Mouse (Mus musculus) forebrain, embryonic 13.5 days (tissue): ENCODE measurements around the gene Olfr1349. TPM values are rescaled to one million over a fixed set of nuclear protein-coding genes. Genes with fewer than 3 reads are reported as not detected.
"Not testable (repeated sequence)": the region's sequence is repeated elsewhere in the genome, so short reads cannot be mapped to it uniquely, and the experiment has no call there.

Source experiments
- ATAC-seq: fragments of 200-750 bp; cut with Nextera tagmentation; 2 replicates; pipeline ENCODE4 v1.8.0; 2017
- H3K27ac ChIP-seq: fragments of 300-500 bp; sonication (generic); 2 replicates; pipeline ENCODE4 v1.5.1; 2015; ENCODE audit warnings: inconsistent platforms, mild to moderate bottlenecking, moderate library complexity
- H3K27me3 ChIP-seq: fragments of 300-500 bp; sonication (generic); 2 replicates; pipeline ENCODE4 v1.6.1; 2015; ENCODE audit warnings: mild to moderate bottlenecking, inconsistent platforms
- H3K36me3 ChIP-seq: fragments of 300-500 bp; sonication (generic); 2 replicates; pipeline ENCODE4 v1.6.1; 2015; ENCODE audit warnings: mild to moderate bottlenecking, inconsistent platforms; ENCODE audit not compliant: poor library complexity, severe bottlenecking
- H3K4me1 ChIP-seq: fragments of 300-500 bp; sonication (generic); 2 replicates; pipeline ENCODE4 v1.6.1; 2015; ENCODE audit warnings: inconsistent platforms
- H3K4me2 ChIP-seq: fragments of 300-500 bp; sonication (generic); 2 replicates; pipeline ENCODE4 v1.6.1; 2015; ENCODE audit warnings: inconsistent platforms, mild to moderate bottlenecking, moderate library complexity
- H3K4me3 ChIP-seq: fragments of 300-500 bp; sonication (generic); 2 replicates; pipeline ENCODE4 v1.5.1; 2015; ENCODE audit warnings: mild to moderate bottlenecking, inconsistent platforms
- H3K9ac ChIP-seq: fragments of 300-500 bp; sonication (generic); 2 replicates; pipeline ENCODE4 v1.6.1; 2015; ENCODE audit warnings: mild to moderate bottlenecking, inconsistent platforms
- H3K9me3 ChIP-seq: fragments of 300-500 bp; sonication (generic); replicated peaks from 2 replicates; pipeline ENCODE4 v1.6.1; 2016; ENCODE audit warnings: inconsistent platforms
- WGBS: fragments of 180-500 bp; shearing (Covaris S2); methylation state at CpG from one replicate; pipeline ENCODE4 v1.1.7; 2015; 5-methylcytosine and 5-hydroxymethylcytosine counted together
- polyA plus RNA-seq: library from polyadenylated mRNA; unstranded; fragments of >200 nt; fragmentation: Nextera tagmentation; extraction: Ambion mirVana; gene quantifications from 2 replicates; pipeline ENCODE4 v1.2.1, GENCODE M21; 2015

Olfr1349 gene
- polyA plus RNA-seq = not detected in 2 replicates

- Histone ChIP-seq H3K36me3 (no peaks in the 10 kb centered on the region), H3K4me1 (no peaks in the 10 kb centered on the region), H3K4me3 (no peak within 1 kb of the TSS), H3K9ac (no peak within 1 kb of the TSS), H3K27me3 (no peaks in the 10 kb centered on the region), H3K9me3 (peaks cover 31% of the 10 kb centered on the region), H3K4me2 (no peak within 1 kb of the TSS), H3K27ac (no peak within 1 kb of the TSS)
- WGBS = 88% methylated on average over 5 of the region's 5 CpGs
- no peak for ATAC-seq
Observed at GRCm38 (mm10) chr7:6522850-6523249, at the start of gene Olfr1349. TSS of gene Olfr1349 (minus strand) at chr7:6522950.

- no peak for ATAC-seq
- Histone ChIP-seq H3K4me1 (no peaks in the 10 kb centered on the region), H3K9ac (no peak within 1 kb of the TSS), H3K27ac (no peak within 1 kb of the TSS), H3K4me3 (no peak within 1 kb of the TSS), H3K27me3 (no peaks in the 10 kb centered on the region), H3K9me3 (peaks cover 31% of the 10 kb centered on the region; the same call in 1 of the 2 replicates), H3K36me3 (no peaks in the 10 kb centered on the region), H3K4me2 (no peak within 1 kb of the TSS)
Observed at GRCm38 (mm10) chr7:6564541-6564940, 41.8 kb upstream of the Olfr1349 start, which contains the start of gene Olfr1350. TSS of gene Olfr1350 (plus strand) at chr7:6564841.

DNA sequence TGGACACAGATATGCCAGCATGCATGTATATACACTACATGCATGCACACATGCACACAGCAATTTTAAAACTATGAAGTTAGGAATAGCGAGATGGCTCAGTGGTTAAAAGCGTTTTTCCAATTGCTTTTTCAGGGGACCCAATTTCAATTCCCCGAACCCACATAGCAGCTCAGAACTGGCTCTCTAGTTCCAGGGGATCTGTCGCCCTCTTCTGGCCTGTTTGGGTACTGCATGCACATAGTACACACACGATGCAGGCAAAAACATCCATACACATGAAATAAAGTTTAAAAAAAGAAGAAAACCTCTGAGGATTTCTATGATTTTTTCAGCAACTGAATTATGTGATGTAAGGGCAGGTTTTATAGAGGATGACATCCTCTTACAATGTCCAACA lies 3.4 kb upstream of the Olfr1349 start:
- Histone ChIP-seq H3K36me3 (no peaks in the 10 kb centered on the region), H3K9ac (no peak overlapping the region), H3K9me3 (peaks cover 25% of the 10 kb centered on the region), H3K4me3 (no peak overlapping the region), H3K27ac (no peak overlapping the region), H3K4me2 (no peak overlapping the region), H3K27me3 (no peaks in the 10 kb centered on the region), H3K4me1 (no peaks in the 10 kb centered on the region)
- 66% methylated on average over 5 of the region's 5 CpGs for WGBS
- no peak for ATAC-seq

DNA sequence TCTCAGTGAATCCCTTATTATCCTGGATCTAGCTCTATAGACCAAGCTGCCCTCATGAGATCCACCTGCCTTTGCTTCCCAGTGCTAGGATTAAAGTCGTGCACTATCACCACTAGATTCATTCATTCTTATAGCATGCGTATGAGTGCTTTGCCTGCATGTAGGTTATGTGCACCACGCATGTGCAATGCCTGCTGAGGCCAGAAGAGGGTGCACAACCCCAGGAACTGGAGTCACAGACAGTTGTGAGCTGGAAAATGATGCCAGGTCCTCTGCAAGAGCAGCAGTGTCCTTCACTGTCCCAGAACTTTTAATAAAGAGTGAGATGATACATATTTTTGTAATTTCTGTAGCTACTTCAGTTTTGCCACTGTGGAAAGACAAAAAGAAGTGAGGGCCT lies 2.3 kb upstream of the Olfr1349 start:
- no peak overlapping the region for H3K9ac ChIP-seq
- no peak for ATAC-seq
- WGBS = 64% methylated on average over 3 of the region's 3 CpGs
- no peaks in the 10 kb centered on the region for H3K27me3 ChIP-seq
- no peak overlapping the region for H3K4me2 ChIP-seq
- H3K36me3 ChIP-seq = no peaks in the 10 kb centered on the region
- H3K4me1 ChIP-seq = no peaks in the 10 kb centered on the region
- H3K4me3 ChIP-seq = no peak overlapping the region
- no peak overlapping the region for H3K27ac ChIP-seq
- peaks cover 29% of the 10 kb centered on the region for H3K9me3 ChIP-seq

DNA sequence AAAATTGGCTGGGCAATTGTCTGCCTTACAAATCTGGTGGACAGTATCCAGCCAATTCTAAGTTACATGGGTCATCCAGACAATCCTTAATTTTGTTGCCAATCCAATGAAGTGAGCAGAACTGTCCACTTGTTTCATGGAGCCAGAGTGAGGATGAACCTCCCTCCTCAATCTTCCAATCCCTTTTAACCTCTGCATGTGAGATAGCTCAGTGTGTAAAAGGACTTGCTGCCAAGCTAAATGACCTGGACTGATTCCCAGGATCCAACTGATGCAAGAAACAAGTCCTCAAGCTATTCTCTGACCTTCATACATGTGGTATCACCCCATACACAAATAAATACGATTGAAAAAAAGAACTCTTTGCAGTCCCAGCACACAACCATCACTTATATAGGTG lies 1.1 kb downstream of the Olfr1349 start:
- peaks cover 31% of the 10 kb centered on the region for H3K9me3 ChIP-seq
- WGBS = 35% methylated on average over 1 of the region's 1 CpGs
- H3K36me3 ChIP-seq = no peaks in the 10 kb centered on the region
- H3K9ac ChIP-seq = no peak overlapping the region
- H3K4me1 ChIP-seq = no peaks in the 10 kb centered on the region
- no peaks in the 10 kb centered on the region for H3K27me3 ChIP-seq
- H3K27ac ChIP-seq = no peak overlapping the region
- ATAC-seq = no peak
- H3K4me2 ChIP-seq = no peak overlapping the region
- H3K4me3 ChIP-seq = no peak overlapping the region

DNA sequence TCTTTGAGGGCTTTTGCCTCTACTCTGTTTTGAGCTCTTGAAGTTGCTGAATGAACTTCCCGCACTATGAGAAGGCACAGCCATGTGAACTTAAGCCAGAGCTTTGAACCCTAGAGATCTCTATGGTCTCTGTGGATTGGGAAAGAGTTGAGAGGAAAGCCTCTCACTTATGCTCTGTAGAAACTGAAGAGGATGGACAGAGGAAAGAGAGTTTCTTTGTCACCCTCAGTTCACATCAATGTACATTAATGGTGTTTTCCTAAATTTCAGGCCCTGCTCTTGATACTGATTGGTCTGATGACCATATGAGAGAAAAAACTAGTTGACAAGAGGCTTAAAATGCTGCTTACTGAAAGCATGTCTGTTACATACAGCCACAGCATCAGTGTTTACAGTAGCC lies 14.1 kb downstream of the Olfr1349 start, which contains the start of gene Olfr1348:
TSS of gene Olfr1348 (minus strand) at position 101 of the 400 bp plus-strand sequence.
- Histone ChIP-seq H3K36me3 (no peaks in the 10 kb centered on the region), H3K4me3 (no peak within 1 kb of the TSS), H3K9ac (no peak within 1 kb of the TSS), H3K4me2 (no peak within 1 kb of the TSS), H3K4me1 (no peaks in the 10 kb centered on the region), H3K27me3 (no peaks in the 10 kb centered on the region), H3K9me3 (peaks cover 6% of the 10 kb centered on the region), H3K27ac (no peak within 1 kb of the TSS)
- no peak for ATAC-seq
- 87% methylated on average over 1 of the region's 1 CpGs for WGBS

- Histone ChIP-seq H3K4me3 (no peak within 1 kb of the TSS), H3K9me3 (peaks cover 2% of the 10 kb centered on the region; the same call in 1 of the 2 replicates), H3K9ac (no peak within 1 kb of the TSS), H3K4me2 (no peak within 1 kb of the TSS), H3K4me1 (no peaks in the 10 kb centered on the region), H3K27me3 (no peaks in the 10 kb centered on the region), H3K27ac (no peak within 1 kb of the TSS), H3K36me3 (no peaks in the 10 kb centered on the region)
- 43% methylated on average over 1 of the region's 1 CpGs for WGBS
- ATAC-seq = no peak
Observed at GRCm38 (mm10) chr7:6499655-6500054, 23.1 kb downstream of the Olfr1349 start, which contains the start of gene Olfr1347. TSS of gene Olfr1347 (minus strand) at chr7:6499755.

DNA sequence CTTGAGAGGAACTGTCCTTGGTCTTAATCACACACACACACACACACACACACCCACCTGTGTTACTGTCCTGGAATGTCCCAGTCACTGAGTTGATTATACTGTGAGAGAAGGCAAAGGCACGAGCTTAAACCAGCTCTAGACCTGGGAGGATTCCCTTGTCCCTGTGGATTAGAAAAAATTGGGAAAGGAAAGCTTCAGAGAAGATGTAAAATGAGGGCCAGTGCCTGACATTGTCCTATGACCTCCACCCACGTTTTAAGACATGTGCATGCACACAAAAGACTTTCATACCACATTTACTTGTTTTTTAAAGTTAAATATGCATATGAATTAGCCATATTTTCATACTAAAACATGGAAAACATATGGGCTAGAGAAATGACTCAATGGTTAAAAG lies 35.9 kb downstream of the Olfr1349 start, which contains the start of gene Olfr5:
TSS of gene Olfr5 (minus strand) at position 101 of the 400 bp plus-strand sequence.
- 31% methylated on average over 2 of the region's 2 CpGs for WGBS
- no peak within 1 kb of the TSS for H3K4me3 ChIP-seq
- no peaks in the 10 kb centered on the region for H3K4me1 ChIP-seq
- H3K9me3 ChIP-seq = peaks cover 4% of the 10 kb centered on the region; the same call in 1 of the 2 replicates
- H3K27me3 ChIP-seq = no peaks in the 10 kb centered on the region
- no peak for ATAC-seq
- no peak within 1 kb of the TSS for H3K9ac ChIP-seq
- no peak within 1 kb of the TSS for H3K27ac ChIP-seq
- H3K36me3 ChIP-seq = no peaks in the 10 kb centered on the region
- H3K4me2 ChIP-seq = no peak within 1 kb of the TSS

GRCm38 (mm10) chr7:6477633-6478032 lies 45.1 kb downstream of the Olfr1349 start:
- not testable (repeated sequence) for H3K36me3 ChIP-seq, H3K27ac ChIP-seq, ATAC-seq, H3K4me1 ChIP-seq, H3K27me3 ChIP-seq, H3K9ac ChIP-seq, H3K4me2 ChIP-seq, H3K4me3 ChIP-seq
- peaks cover 15% of the 10 kb centered on the region for H3K9me3 ChIP-seq
- WGBS = 83% methylated on average over 2 of the region's 2 CpGs

DNA sequence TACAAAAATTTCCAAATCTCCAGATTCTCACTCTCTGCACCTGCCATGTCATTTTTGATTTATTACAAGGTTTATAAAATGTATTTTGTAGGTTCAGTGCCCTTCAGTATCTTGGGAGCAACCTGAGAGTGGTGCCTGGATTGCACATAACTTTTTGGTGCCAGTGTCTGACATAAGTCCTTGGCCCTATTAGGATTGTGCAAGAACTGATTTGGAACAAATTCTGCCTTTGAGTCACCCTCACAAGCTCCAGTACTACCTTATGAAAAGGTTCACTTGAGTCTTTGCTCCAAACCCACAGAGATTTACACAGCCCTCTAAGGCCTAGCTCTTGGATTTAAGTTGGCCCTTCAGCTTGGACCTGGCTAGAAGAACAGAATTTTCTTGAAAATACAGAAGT lies 55.8 kb downstream of the Olfr1349 start, which contains the start of gene Olfr1346:
TSS of gene Olfr1346 (plus strand) at position 151 of the 400 bp plus-strand sequence.
- Histone ChIP-seq H3K27me3 (no peaks in the 10 kb centered on the region), H3K4me2 (no peak within 1 kb of the TSS), H3K36me3 (no peaks in the 10 kb centered on the region), H3K9ac (no peak within 1 kb of the TSS), H3K4me1 (no peaks in the 10 kb centered on the region), H3K27ac (no peak within 1 kb of the TSS), H3K4me3 (no peak within 1 kb of the TSS), H3K9me3 (no peaks in the 10 kb centered on the region; the same call in 1 of the 2 replicates)
- ATAC-seq = no peak

Other genes with a start within 250 kb of the Olfr1349 start
- gene Zfp667, start 236.4 kb downstream of the Olfr1349 start, polyA plus RNA-seq = 14.8 and 16.5 TPM in 2 replicates
- 9.2 and 9.9 TPM in 2 replicates for gene Zfp583, start 191.7 kb downstream of the Olfr1349 start, polyA plus RNA-seq
- gene Gm3854, start 179.2 kb downstream of the Olfr1349 start, polyA plus RNA-seq = 4.1 and 4.9 TPM in 2 replicates
- 3.3 TPM in 2 replicates for gene Zfp78, start 159.7 kb downstream of the Olfr1349 start, polyA plus RNA-seq
- 12.4 and 13.7 TPM in 2 replicates for gene Zfp28, start 139.7 kb downstream of the Olfr1349 start, polyA plus RNA-seq
- gene Smim17, start 124.2 kb downstream of the Olfr1349 start, polyA plus RNA-seq = 1.4 and 1.6 TPM in 2 replicates
- 0.05 TPM in 1 of 2 replicates, not detected in the other for gene Gm20715, start 112.7 kb downstream of the Olfr1349 start, polyA plus RNA-seq
- 0.09 TPM in 1 of 2 replicates, not detected in the other for gene Olfr1344, start 84.3 kb downstream of the Olfr1349 start, polyA plus RNA-seq
- gene Olfr1336, start 66.8 kb downstream of the Olfr1349 start, polyA plus RNA-seq = not detected in 2 replicates
- not detected in 2 replicates for gene Olfr1346, start 55.8 kb downstream of the Olfr1349 start, polyA plus RNA-seq
- not detected in 2 replicates for gene Olfr5, start 36.0 kb downstream of the Olfr1349 start, polyA plus RNA-seq
- not detected in 2 replicates for gene Olfr1347, start 23.2 kb downstream of the Olfr1349 start, polyA plus RNA-seq
- gene Olfr1348, start 14.2 kb downstream of the Olfr1349 start, polyA plus RNA-seq = not detected in 2 replicates
- gene Olfr1350, start 41.9 kb upstream of the Olfr1349 start, polyA plus RNA-seq = not detected in 2 replicates
- 0.84 and 1.3 TPM in 2 replicates for gene Zim1, start 173.5 kb upstream of the Olfr1349 start, polyA plus RNA-seq
- gene Peg3, start 207.5 kb upstream of the Olfr1349 start, polyA plus RNA-seq = 58.7 and 69.5 TPM in 2 replicates
- 21.8 and 23.2 TPM in 2 replicates for gene Usp29, start 207.6 kb upstream of the Olfr1349 start, polyA plus RNA-seq